Mouse (Mus musculus): ENCODE measurements at regions not wholly inside any gene's neighbourhood (a gene's known extent, or its start where the extent isn't known, plus 50 kb on each side); places are given as distances from the start of the nearest gene placed in this dataset.

GRCm38 (mm10) chr2:117421376-117421775 is 78.6 kb upstream of the Rasgrp1 start:
- H3K36me3 ChIP-seq (ENCODE audit: control insufficient read depth, insufficient read depth, low read length), result no peaks in the 10 kb centered on the region
- H3K4me1 ChIP-seq (ENCODE audit: control insufficient read depth, insufficient read depth, low read length), result no peaks in the 10 kb centered on the region
- no peak overlapping the region for H3K4me3 ChIP-seq (replicated peaks; ENCODE audit: low read depth, low read length)
- H3K4me2 ChIP-seq (ENCODE audit: low read length), result no peak overlapping the region
- no peak overlapping the region for H3K27ac ChIP-seq (replicated peaks; ENCODE audit: low read depth, low read length)
- no peaks in the 10 kb centered on the region for H3K27me3 ChIP-seq (ENCODE audit: control insufficient read depth, insufficient read depth, low read length)
- DNase-seq (no peak), ATAC-seq (ENCODE audit: low FRiP score, low TSS enrichment) (no peak)
- no peaks in the 10 kb centered on the region for H3K9me3 ChIP-seq (ENCODE audit: control insufficient read depth, low read length)
- H3K9ac ChIP-seq (replicated peaks; ENCODE audit: low read length), result no peak overlapping the region
- 81% methylated on average over 4 of the region's 4 CpGs for WGBS

GRCm38 (mm10) chr2:117422756-117423155 is 80.0 kb upstream of the Rasgrp1 start:
- DNase-seq, result no peak
- no peak for ATAC-seq (ENCODE audit: low FRiP score, low TSS enrichment)
- no peak overlapping the region for H3K9ac ChIP-seq (replicated peaks; ENCODE audit: low read length)

GRCm38 (mm10) chr2:117429205-117429604 is 86.4 kb upstream of the Rasgrp1 start:
- Histone ChIP-seq H3K4me2 (ENCODE audit: low read length) (no peak overlapping the region), H3K9me3 (ENCODE audit: control insufficient read depth, low read length) (no peaks in the 10 kb centered on the region), H3K9ac (replicated peaks; ENCODE audit: low read length) (no peak overlapping the region), H3K36me3 (ENCODE audit: control insufficient read depth, insufficient read depth, low read length) (no peaks in the 10 kb centered on the region), H3K27ac (replicated peaks; ENCODE audit: low read depth, low read length) (no peak overlapping the region), H3K4me3 (replicated peaks; ENCODE audit: low read depth, low read length) (no peak overlapping the region), H3K4me1 (ENCODE audit: control insufficient read depth, insufficient read depth, low read length) (no peaks in the 10 kb centered on the region), H3K27me3 (ENCODE audit: control insufficient read depth, insufficient read depth, low read length) (no peaks in the 10 kb centered on the region)
- DNase-seq (peak; percentile 20), ATAC-seq (ENCODE audit: low FRiP score, low TSS enrichment) (no peak)
- 48% methylated on average over 9 of the region's 9 CpGs for WGBS

More at GRCm38 (mm10) chr2:117422756-117423155, 80.0 kb upstream of the Rasgrp1 start:
- 83% methylated on average over 4 of the region's 4 CpGs for WGBS
- Histone ChIP-seq H3K27ac (replicated peaks; ENCODE audit: low read depth, low read length) (no peak overlapping the region), H3K27me3 (ENCODE audit: control insufficient read depth, insufficient read depth, low read length) (no peaks in the 10 kb centered on the region), H3K9me3 (ENCODE audit: control insufficient read depth, low read length) (no peaks in the 10 kb centered on the region), H3K4me2 (ENCODE audit: low read length) (no peak overlapping the region), H3K4me1 (ENCODE audit: control insufficient read depth, insufficient read depth, low read length) (no peaks in the 10 kb centered on the region), H3K4me3 (replicated peaks; ENCODE audit: low read depth, low read length) (no peak overlapping the region), H3K36me3 (ENCODE audit: control insufficient read depth, insufficient read depth, low read length) (no peaks in the 10 kb centered on the region)

- no peak overlapping the region for H3K27ac ChIP-seq (replicated peaks; ENCODE audit: low read depth, low read length)
- ATAC-seq (ENCODE audit: low FRiP score, low TSS enrichment) (no peak), DNase-seq (no peak)
- no peak overlapping the region for H3K4me2 ChIP-seq (ENCODE audit: low read length)
- no peak overlapping the region for H3K9ac ChIP-seq (replicated peaks; ENCODE audit: low read length)
- H3K27me3 ChIP-seq (ENCODE audit: control insufficient read depth, insufficient read depth, low read length), result no peaks in the 10 kb centered on the region
- no peak overlapping the region for H3K4me3 ChIP-seq (replicated peaks; ENCODE audit: low read depth, low read length)
- H3K9me3 ChIP-seq (ENCODE audit: control insufficient read depth, low read length), result no peaks in the 10 kb centered on the region
- no peaks in the 10 kb centered on the region for H3K4me1 ChIP-seq (ENCODE audit: control insufficient read depth, insufficient read depth, low read length)
- WGBS, result 73% methylated on average over 6 of the region's 6 CpGs
- no peaks in the 10 kb centered on the region for H3K36me3 ChIP-seq (ENCODE audit: control insufficient read depth, insufficient read depth, low read length)
Measured at GRCm38 (mm10) chr2:117432010-117432409, 89.2 kb upstream of the Rasgrp1 start.

GRCm38 (mm10) chr2:117432923-117433322 is 90.1 kb upstream of the Rasgrp1 start:
- no peaks in the 10 kb centered on the region for H3K27me3 ChIP-seq (ENCODE audit: control insufficient read depth, insufficient read depth, low read length)
- H3K9me3 ChIP-seq (ENCODE audit: control insufficient read depth, low read length), result no peaks in the 10 kb centered on the region

GRCm38 (mm10) chr2:117433482-117433881 is 90.7 kb upstream of the Rasgrp1 start:
- Histone ChIP-seq H3K4me2 (ENCODE audit: low read length) (no peak overlapping the region), H3K27me3 (ENCODE audit: control insufficient read depth, insufficient read depth, low read length) (no peaks in the 10 kb centered on the region), H3K27ac (replicated peaks; ENCODE audit: low read depth, low read length) (no peak overlapping the region), H3K4me1 (ENCODE audit: control insufficient read depth, insufficient read depth, low read length) (no peaks in the 10 kb centered on the region), H3K9me3 (ENCODE audit: control insufficient read depth, low read length) (no peaks in the 10 kb centered on the region), H3K36me3 (ENCODE audit: control insufficient read depth, insufficient read depth, low read length) (no peaks in the 10 kb centered on the region), H3K9ac (replicated peaks; ENCODE audit: low read length) (no peak overlapping the region), H3K4me3 (replicated peaks; ENCODE audit: low read depth, low read length) (no peak overlapping the region)
- WGBS, result 81% methylated on average over 2 of the region's 2 CpGs
- no peak for DNase-seq
- no peak for ATAC-seq (ENCODE audit: low FRiP score, low TSS enrichment)

More at GRCm38 (mm10) chr2:117432923-117433322, 90.1 kb upstream of the Rasgrp1 start:
- Histone ChIP-seq H3K36me3 (ENCODE audit: control insufficient read depth, insufficient read depth, low read length) (no peaks in the 10 kb centered on the region), H3K4me1 (ENCODE audit: control insufficient read depth, insufficient read depth, low read length) (no peaks in the 10 kb centered on the region), H3K9ac (replicated peaks; ENCODE audit: low read length) (no peak overlapping the region), H3K27ac (replicated peaks; ENCODE audit: low read depth, low read length) (no peak overlapping the region), H3K4me3 (replicated peaks; ENCODE audit: low read depth, low read length) (no peak overlapping the region), H3K4me2 (ENCODE audit: low read length) (no peak overlapping the region)
- no peak for ATAC-seq (ENCODE audit: low FRiP score, low TSS enrichment)
- DNase-seq, result no peak
- 76% methylated on average over 2 of the region's 2 CpGs for WGBS

GRCm38 (mm10) chr2:117438079-117438478 is 95.3 kb upstream of the Rasgrp1 start:
- H3K4me1 ChIP-seq (ENCODE audit: control insufficient read depth, insufficient read depth, low read length), result no peaks in the 10 kb centered on the region
- H3K27me3 ChIP-seq (ENCODE audit: control insufficient read depth, insufficient read depth, low read length), result no peaks in the 10 kb centered on the region
- no peak overlapping the region for H3K4me3 ChIP-seq (replicated peaks; ENCODE audit: low read depth, low read length)
- H3K4me2 ChIP-seq (ENCODE audit: low read length), result no peak overlapping the region
- H3K36me3 ChIP-seq (ENCODE audit: control insufficient read depth, insufficient read depth, low read length), result no peaks in the 10 kb centered on the region
- H3K9ac ChIP-seq (replicated peaks; ENCODE audit: low read length), result no peak overlapping the region
- 83% methylated on average over 12 of the region's 12 CpGs for WGBS
- ATAC-seq (ENCODE audit: low FRiP score, low TSS enrichment) (no peak), DNase-seq (no peak)
- no peak overlapping the region for H3K27ac ChIP-seq (replicated peaks; ENCODE audit: low read depth, low read length)
- no peaks in the 10 kb centered on the region for H3K9me3 ChIP-seq (ENCODE audit: control insufficient read depth, low read length)

GRCm38 (mm10) chr2:117438586-117439371 is 96.0 kb upstream of the Rasgrp1 start:
- H3K4me3 ChIP-seq (replicated peaks; ENCODE audit: low read depth, low read length), result no peak overlapping the region
- no peaks in the 10 kb centered on the region for H3K36me3 ChIP-seq (ENCODE audit: control insufficient read depth, insufficient read depth, low read length)
- H3K27ac ChIP-seq (replicated peaks; ENCODE audit: low read depth, low read length), result no peak overlapping the region
- H3K27me3 ChIP-seq (ENCODE audit: control insufficient read depth, insufficient read depth, low read length), result no peaks in the 10 kb centered on the region
- peak; percentile 86 for DNase-seq
- H3K4me2 ChIP-seq (ENCODE audit: low read length), result no peak overlapping the region
- 67% methylated on average over 8 of the region's 8 CpGs for WGBS
- peak; percentile 69 for ATAC-seq (ENCODE audit: low FRiP score, low TSS enrichment)
- no peaks in the 10 kb centered on the region for H3K4me1 ChIP-seq (ENCODE audit: control insufficient read depth, insufficient read depth, low read length)
- H3K9ac ChIP-seq (replicated peaks; ENCODE audit: low read length), result no peak overlapping the region
- no peaks in the 10 kb centered on the region for H3K9me3 ChIP-seq (ENCODE audit: control insufficient read depth, low read length)

Measured in midbrain, embryonic 14.5 days (tissue).